Mouse (Mus musculus): ENCODE results near the gene Glt6d1. TPM values are rescaled to one million over a fixed set of nuclear protein-coding genes. Genes with fewer than 3 reads are reported as not detected.

Gene Glt6d1
- polyA plus RNA-seq, 1 experiment from 2014 or later, result not detected

DNA sequence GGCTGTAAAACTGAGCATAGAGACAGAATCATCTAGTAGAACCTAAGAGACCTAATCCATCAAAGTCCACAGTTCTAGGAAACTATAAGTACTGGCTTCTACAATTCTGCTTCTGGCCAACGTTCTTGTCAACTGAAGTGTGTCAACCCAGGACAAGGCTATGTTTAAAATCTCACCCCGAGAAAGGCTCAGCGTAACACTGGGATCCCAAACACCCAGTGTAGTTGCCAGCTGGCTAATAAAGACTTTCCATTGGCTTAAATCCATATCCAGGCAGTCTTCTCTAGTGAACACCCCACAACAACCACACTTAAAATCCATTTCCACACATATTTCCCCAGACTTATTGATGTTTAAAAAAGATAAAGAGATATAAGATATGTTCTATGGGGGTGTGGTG lies 15.1 kb upstream of the Glt6d1 start:
- H3K9ac ChIP-seq (replicated peaks; ENCODE audit: low read length), result no peak overlapping the region
- no peak for DNase-seq (ENCODE audit: low spot score)
- H3K4me2 ChIP-seq (ENCODE audit: low read depth, low read length), result no peak overlapping the region
- H3K27ac ChIP-seq (replicated peaks; ENCODE audit: low read depth, low read length), result no peak overlapping the region
- H3K4me1 ChIP-seq (ENCODE audit: control insufficient read depth, insufficient read depth, low read length), result no peaks in the 10 kb centered on the region
- no peak overlapping the region for H3K4me3 ChIP-seq (ENCODE audit: low read depth, low read length)
- WGBS, result 90% methylated on average over 3 of the region's 3 CpGs
- no peak for ATAC-seq (replicated peaks; ENCODE audit: insufficient number of reproducible peaks, low FRiP score, low TSS enrichment, low read depth)
- no peaks in the 10 kb centered on the region for H3K27me3 ChIP-seq (ENCODE audit: control insufficient read depth, insufficient read depth, low read length)
- no peaks in the 10 kb centered on the region for H3K36me3 ChIP-seq (replicated peaks; ENCODE audit: control insufficient read depth, insufficient read depth, low read depth, low read length)
- H3K9me3 ChIP-seq (replicated peaks; ENCODE audit: control insufficient read depth, low read length), result no peaks in the 10 kb centered on the region

DNA sequence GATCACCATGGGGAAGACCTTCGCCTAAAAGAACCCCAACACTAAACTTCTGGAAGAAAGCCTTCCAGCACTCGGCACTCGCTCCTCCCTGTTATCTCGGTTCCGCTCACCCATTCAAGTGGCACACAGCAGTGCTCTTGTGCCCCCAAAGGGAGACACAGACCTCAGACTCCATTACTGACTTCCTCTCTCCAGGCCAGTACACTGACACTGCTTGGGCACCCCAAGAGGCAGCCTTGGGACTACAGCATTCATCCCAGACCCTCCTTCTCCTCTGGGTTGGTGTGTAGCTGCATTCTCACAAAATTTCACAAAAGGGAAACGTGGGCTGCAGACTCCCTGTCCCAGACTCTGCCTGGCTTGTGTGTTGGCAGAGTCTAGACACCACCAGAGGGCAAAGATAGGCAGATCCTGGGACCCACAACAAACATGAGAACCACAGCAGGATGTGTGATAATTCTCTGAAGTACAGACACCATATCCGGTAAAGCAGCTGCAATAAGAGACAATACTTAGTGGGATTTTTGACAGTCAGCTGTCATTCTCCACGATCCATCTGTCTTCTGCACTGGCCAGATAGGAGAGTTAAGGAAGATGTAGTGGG lies 12.8 kb upstream of the Glt6d1 start:
- Histone ChIP-seq H3K27me3 (ENCODE audit: control insufficient read depth, insufficient read depth, low read length) (no peaks in the 10 kb centered on the region), H3K9ac (replicated peaks; ENCODE audit: low read length) (no peak overlapping the region), H3K36me3 (replicated peaks; ENCODE audit: control insufficient read depth, insufficient read depth, low read depth, low read length) (no peaks in the 10 kb centered on the region), H3K4me3 (ENCODE audit: low read depth, low read length) (no peak overlapping the region), H3K4me1 (ENCODE audit: control insufficient read depth, insufficient read depth, low read length) (no peaks in the 10 kb centered on the region), H3K4me2 (ENCODE audit: low read depth, low read length) (no peak overlapping the region), H3K9me3 (replicated peaks; ENCODE audit: control insufficient read depth, low read length) (no peaks in the 10 kb centered on the region), H3K27ac (replicated peaks; ENCODE audit: low read depth, low read length) (no peak overlapping the region)
- DNase-seq (ENCODE audit: low spot score) (no peak), ATAC-seq (replicated peaks; ENCODE audit: insufficient number of reproducible peaks, low FRiP score, low TSS enrichment, low read depth) (no peak)
- WGBS, result 74% methylated on average over 8 of the region's 8 CpGs

DNA sequence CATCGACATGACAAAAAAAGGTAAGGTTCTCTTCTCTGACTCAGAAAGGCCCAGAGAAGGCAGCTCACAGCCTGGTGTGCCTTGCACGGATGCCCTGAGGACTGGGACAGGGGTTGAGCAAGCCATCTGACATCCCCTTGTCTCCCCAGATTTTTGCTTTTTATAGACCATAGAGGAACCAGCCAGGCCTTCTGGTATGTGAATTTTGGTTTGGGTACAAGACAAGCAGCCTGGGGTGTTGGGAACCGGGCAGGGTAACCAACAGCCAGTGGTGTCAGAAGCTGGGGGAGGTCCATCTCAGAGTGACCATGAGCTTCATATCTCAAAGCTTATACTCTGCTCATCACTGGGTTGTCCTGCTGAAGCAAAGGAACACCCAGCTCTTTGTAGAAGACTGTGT lies 9.1 kb upstream of the Glt6d1 start:
- ATAC-seq (replicated peaks; ENCODE audit: insufficient number of reproducible peaks, low FRiP score, low TSS enrichment, low read depth), result no peak
- Histone ChIP-seq H3K4me1 (ENCODE audit: control insufficient read depth, insufficient read depth, low read length) (no peaks in the 10 kb centered on the region), H3K4me2 (ENCODE audit: low read depth, low read length) (no peak overlapping the region), H3K9me3 (replicated peaks; ENCODE audit: control insufficient read depth, low read length) (no peaks in the 10 kb centered on the region), H3K4me3 (ENCODE audit: low read depth, low read length) (no peak overlapping the region), H3K36me3 (replicated peaks; ENCODE audit: control insufficient read depth, insufficient read depth, low read depth, low read length) (no peaks in the 10 kb centered on the region), H3K27ac (replicated peaks; ENCODE audit: low read depth, low read length) (no peak overlapping the region), H3K9ac (replicated peaks; ENCODE audit: low read length) (no peak overlapping the region), H3K27me3 (ENCODE audit: control insufficient read depth, insufficient read depth, low read length) (no peaks in the 10 kb centered on the region)
- 85% methylated on average over 3 of the region's 3 CpGs for WGBS
- DNase-seq (ENCODE audit: low spot score), result no peak

DNA sequence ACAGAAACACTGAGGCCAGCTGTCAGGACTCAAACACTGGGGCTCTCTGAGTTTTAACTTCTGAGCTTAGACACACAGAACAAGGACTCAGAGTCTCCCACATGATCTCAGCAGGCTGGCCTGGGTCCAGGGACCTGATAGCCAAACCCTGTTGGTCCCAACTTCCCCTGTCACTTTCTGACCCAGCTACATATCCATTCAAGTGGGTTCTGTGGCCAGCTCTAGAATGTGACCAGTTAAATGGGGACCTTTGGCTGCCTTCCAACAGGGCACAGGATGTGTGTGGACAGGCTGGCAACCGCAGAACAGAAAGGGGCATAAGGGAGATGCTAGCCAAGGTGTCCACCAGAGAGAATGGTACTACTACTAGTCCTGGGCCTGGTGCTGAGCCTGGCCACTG lies 7.2 kb upstream of the Glt6d1 start, which contains the start of gene Lcn9:
Gene Lcn9 (plus strand): TSS at position 348 of the 400 bp plus-strand sequence.
- WGBS, result 77% methylated on average over 1 of the region's 1 CpGs
- Histone ChIP-seq H3K27ac (replicated peaks; ENCODE audit: low read depth, low read length) (no peak within 1 kb of the TSS), H3K36me3 (replicated peaks; ENCODE audit: control insufficient read depth, insufficient read depth, low read depth, low read length) (no peaks in the 10 kb centered on the region), H3K9me3 (replicated peaks; ENCODE audit: control insufficient read depth, low read length) (no peaks in the 10 kb centered on the region), H3K4me2 (ENCODE audit: low read depth, low read length) (no peak within 1 kb of the TSS), H3K4me1 (ENCODE audit: control insufficient read depth, insufficient read depth, low read length) (no peaks in the 10 kb centered on the region), H3K4me3 (ENCODE audit: low read depth, low read length) (no peak within 1 kb of the TSS), H3K27me3 (ENCODE audit: control insufficient read depth, insufficient read depth, low read length) (no peaks in the 10 kb centered on the region), H3K9ac (replicated peaks; ENCODE audit: low read length) (no peak within 1 kb of the TSS)
- no peak for DNase-seq (ENCODE audit: low spot score)
- ATAC-seq (replicated peaks; ENCODE audit: insufficient number of reproducible peaks, low FRiP score, low TSS enrichment, low read depth), result no peak

DNA sequence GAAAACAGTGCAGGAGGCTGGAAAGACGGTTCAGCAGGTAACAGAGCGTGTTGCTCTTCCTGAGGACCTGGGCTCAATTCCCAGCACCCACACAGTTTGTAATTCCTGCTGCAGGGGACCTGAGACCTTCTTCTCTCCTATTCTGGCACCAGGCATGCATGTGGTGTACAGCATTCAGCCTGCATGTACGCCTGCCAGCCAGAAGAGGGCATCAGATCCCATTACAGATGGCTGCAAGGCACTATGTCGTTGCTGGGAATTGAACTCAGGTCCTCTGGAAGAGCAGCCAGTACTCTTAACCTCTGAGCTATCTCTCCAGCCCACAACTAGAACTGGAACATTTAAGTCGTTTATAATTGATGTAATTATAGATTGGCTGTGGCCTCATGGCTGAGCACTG lies 2.3 kb downstream of the Glt6d1 start:
- H3K9ac ChIP-seq (replicated peaks; ENCODE audit: low read length), result no peak overlapping the region
- no peak for ATAC-seq (replicated peaks; ENCODE audit: insufficient number of reproducible peaks, low FRiP score, low TSS enrichment, low read depth)
- no peaks in the 10 kb centered on the region for H3K36me3 ChIP-seq (replicated peaks; ENCODE audit: control insufficient read depth, insufficient read depth, low read depth, low read length)
- H3K4me2 ChIP-seq (ENCODE audit: low read depth, low read length), result no peak overlapping the region
- no peak overlapping the region for H3K27ac ChIP-seq (replicated peaks; ENCODE audit: low read depth, low read length)
- no peak for DNase-seq (ENCODE audit: low spot score)
- no peaks in the 10 kb centered on the region for H3K4me1 ChIP-seq (ENCODE audit: control insufficient read depth, insufficient read depth, low read length)
- H3K4me3 ChIP-seq (ENCODE audit: low read depth, low read length), result no peak overlapping the region
- H3K27me3 ChIP-seq (ENCODE audit: control insufficient read depth, insufficient read depth, low read length), result no peaks in the 10 kb centered on the region
- WGBS, result 80% methylated on average over 5 of the region's 5 CpGs
- H3K9me3 ChIP-seq (replicated peaks; ENCODE audit: control insufficient read depth, low read length), result no peaks in the 10 kb centered on the region

DNA sequence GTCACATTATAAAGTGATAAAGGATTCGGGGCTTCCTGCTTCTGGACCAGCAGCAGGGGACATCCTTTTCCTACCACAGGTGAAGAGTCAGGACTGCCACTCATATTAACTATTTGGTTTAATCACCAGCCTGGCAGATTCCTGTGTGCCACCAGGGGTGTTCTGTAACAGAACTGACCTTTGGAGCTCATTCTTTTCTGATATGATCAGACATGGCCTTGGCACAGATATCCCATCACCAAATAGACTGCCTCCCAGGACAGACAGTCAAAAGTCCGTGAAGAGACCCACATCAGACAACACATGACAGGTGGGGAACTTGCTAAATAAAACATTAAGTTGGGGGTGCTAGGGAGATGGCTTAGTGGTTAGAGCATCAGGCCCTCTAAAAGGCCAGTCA lies 3.9 kb downstream of the Glt6d1 start:
- DNase-seq (ENCODE audit: low spot score) (no peak), ATAC-seq (replicated peaks; ENCODE audit: insufficient number of reproducible peaks, low FRiP score, low TSS enrichment, low read depth) (no peak)
- H3K9ac ChIP-seq (replicated peaks; ENCODE audit: low read length), result no peak overlapping the region
- no peak overlapping the region for H3K4me2 ChIP-seq (ENCODE audit: low read depth, low read length)
- H3K9me3 ChIP-seq (replicated peaks; ENCODE audit: control insufficient read depth, low read length), result no peaks in the 10 kb centered on the region
- no peaks in the 10 kb centered on the region for H3K27me3 ChIP-seq (ENCODE audit: control insufficient read depth, insufficient read depth, low read length)
- no peak overlapping the region for H3K27ac ChIP-seq (replicated peaks; ENCODE audit: low read depth, low read length)
- no peaks in the 10 kb centered on the region for H3K4me1 ChIP-seq (ENCODE audit: control insufficient read depth, insufficient read depth, low read length)
- WGBS, result 82% methylated on average over 2 of the region's 2 CpGs
- H3K36me3 ChIP-seq (replicated peaks; ENCODE audit: control insufficient read depth, insufficient read depth, low read depth, low read length), result no peaks in the 10 kb centered on the region
- no peak overlapping the region for H3K4me3 ChIP-seq (ENCODE audit: low read depth, low read length)

DNA sequence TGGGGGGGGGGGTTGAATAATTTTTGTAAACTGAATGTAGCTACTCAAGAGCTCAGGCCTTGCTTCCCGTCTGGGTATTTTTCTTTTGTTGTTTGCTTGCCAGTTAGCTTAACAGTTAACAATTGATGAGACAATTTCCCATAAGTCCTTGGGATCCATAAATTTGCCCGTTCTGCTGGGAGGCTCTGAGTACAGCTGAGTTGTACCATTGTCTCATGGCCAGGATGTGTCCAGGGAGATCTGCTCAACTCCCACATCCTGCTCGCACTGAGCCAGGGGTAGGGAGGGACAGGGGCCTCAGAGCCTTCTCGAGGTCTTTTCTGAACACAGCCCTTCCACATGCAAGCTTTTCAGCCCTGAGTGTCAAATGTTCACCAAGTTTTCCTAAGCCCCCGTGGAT lies 17.6 kb downstream of the Glt6d1 start:
- 60% methylated on average over 5 of the region's 5 CpGs for WGBS
- H3K36me3 ChIP-seq (replicated peaks; ENCODE audit: control insufficient read depth, insufficient read depth, low read depth, low read length), result no peaks in the 10 kb centered on the region
- no peaks in the 10 kb centered on the region for H3K9me3 ChIP-seq (replicated peaks; ENCODE audit: control insufficient read depth, low read length)
- ATAC-seq (replicated peaks; ENCODE audit: insufficient number of reproducible peaks, low FRiP score, low TSS enrichment, low read depth) (no peak), DNase-seq (ENCODE audit: low spot score) (no peak)
- H3K4me2 ChIP-seq (ENCODE audit: low read depth, low read length), result no peak overlapping the region
- no peak overlapping the region for H3K4me3 ChIP-seq (ENCODE audit: low read depth, low read length)
- no peak overlapping the region for H3K27ac ChIP-seq (replicated peaks; ENCODE audit: low read depth, low read length)
- H3K9ac ChIP-seq (replicated peaks; ENCODE audit: low read length), result no peak overlapping the region
- no peaks in the 10 kb centered on the region for H3K4me1 ChIP-seq (ENCODE audit: control insufficient read depth, insufficient read depth, low read length)
- H3K27me3 ChIP-seq (ENCODE audit: control insufficient read depth, insufficient read depth, low read length), result no peaks in the 10 kb centered on the region

DNA sequence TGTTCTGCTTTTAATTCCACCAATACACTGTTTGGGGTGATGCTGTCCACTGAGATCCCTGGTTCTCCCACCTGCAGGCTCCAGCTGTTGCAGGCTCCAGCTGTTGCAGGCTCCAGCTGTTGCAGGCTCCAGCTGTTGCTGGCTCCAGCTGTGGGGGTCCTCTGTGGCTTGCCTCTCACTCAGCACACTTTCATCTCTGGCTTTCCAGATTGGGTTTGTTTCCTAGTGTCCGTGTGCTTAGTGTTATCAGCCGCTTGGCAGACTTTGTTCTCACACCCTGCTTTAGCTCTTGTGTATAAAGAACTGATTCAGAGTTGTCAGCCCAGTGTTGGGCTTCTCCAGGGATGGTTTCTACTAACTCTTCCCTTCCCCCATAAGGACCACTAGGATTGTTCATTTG lies 18.0 kb downstream of the Glt6d1 start:
- DNase-seq (ENCODE audit: low spot score) (no peak), ATAC-seq (replicated peaks; ENCODE audit: insufficient number of reproducible peaks, low FRiP score, low TSS enrichment, low read depth) (no peak)
- WGBS, result 59% methylated on average over 2 of the region's 2 CpGs
- Histone ChIP-seq H3K4me2 (ENCODE audit: low read depth, low read length) (no peak overlapping the region), H3K4me3 (ENCODE audit: low read depth, low read length) (no peak overlapping the region), H3K27ac (replicated peaks; ENCODE audit: low read depth, low read length) (no peak overlapping the region), H3K36me3 (replicated peaks; ENCODE audit: control insufficient read depth, insufficient read depth, low read depth, low read length) (no peaks in the 10 kb centered on the region), H3K4me1 (ENCODE audit: control insufficient read depth, insufficient read depth, low read length) (no peaks in the 10 kb centered on the region), H3K9me3 (replicated peaks; ENCODE audit: control insufficient read depth, low read length) (no peaks in the 10 kb centered on the region), H3K27me3 (ENCODE audit: control insufficient read depth, insufficient read depth, low read length) (no peaks in the 10 kb centered on the region), H3K9ac (replicated peaks; ENCODE audit: low read length) (no peak overlapping the region)

All from embryonic facial prominence, embryonic 11.5 days (tissue).